In the genomic region with DNA sequence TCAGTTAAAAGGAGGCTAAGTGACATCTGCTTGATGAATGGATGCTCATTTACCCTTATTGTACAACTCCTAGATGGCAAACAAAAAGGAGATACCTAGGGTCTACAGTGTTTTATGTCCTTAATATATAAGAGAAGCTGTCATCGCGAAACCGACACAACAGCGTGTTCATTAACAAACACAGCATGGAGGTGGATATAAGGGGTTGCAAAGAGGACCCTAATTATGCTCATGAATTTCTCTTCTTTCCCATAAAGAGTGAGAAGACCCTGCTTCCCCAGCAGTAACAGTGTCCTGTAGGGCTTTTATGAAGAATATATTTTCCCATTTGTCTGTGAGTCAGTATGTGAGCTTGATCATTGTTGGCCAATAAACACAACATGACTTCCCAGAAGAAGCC, we compare ENCODE assay signal across 35 mouse cellular contexts.
"Had no signal": no experiment of that assay in that cellular context is flagged by ENCODE, and none has a peak within 500 bp of the region (broad histone marks: within the 10 kb centered on the region; RNA-seq: fewer than 3 reads in every experiment).

No protein-coding gene starts in this region.

- DNase-seq: heart, postnatal 10 days; heart, postnatal 14 days; heart, postnatal 36 days; heart, postnatal 4 days; kidney, adult 11 months; kidney, adult 18-20 months; kidney, adult 2 months; kidney, adult 8-10 months; kidney, adult 9 months; kidney, postnatal 10 days; kidney, postnatal 14 days; kidney, postnatal 25 days; kidney, postnatal 36 days; kidney, postnatal 4 days; layer of hippocampus, adult 9-11 months; layer of hippocampus, postnatal 36 days had no signal

- H3K4me2 ChIP-seq: heart, embryonic 11.5 days; heart, embryonic 12.5 days; heart, embryonic 13.5 days; heart, embryonic 15.5 days; hindbrain, embryonic 12.5 days; hindbrain, embryonic 13.5 days; hindbrain, embryonic 14.5 days; hindbrain, embryonic 15.5 days; intestine, embryonic 15.5 days; kidney, embryonic 15.5 days had no signal

- H3K36me3 ChIP-seq: heart, embryonic 10.5 days; heart, embryonic 12.5 days; heart, embryonic 13.5 days; heart, embryonic 15.5 days; hindbrain, embryonic 10.5 days; hindbrain, embryonic 12.5 days; hindbrain, embryonic 13.5 days; hindbrain, embryonic 15.5 days; intestine, embryonic 15.5 days; kidney, embryonic 15.5 days had no signal

- H3K27ac ChIP-seq: heart, embryonic 10.5 days; heart, embryonic 13.5 days; heart, embryonic 15.5 days; hindbrain, embryonic 10.5 days; hindbrain, embryonic 12.5 days; hindbrain, embryonic 13.5 days; hindbrain, embryonic 14.5 days; hindbrain, embryonic 15.5 days; hindbrain, postnatal 0 days; intestine, embryonic 15.5 days; kidney, embryonic 15.5 days; kidney, postnatal 0 days; layer of hippocampus, adult 2 months had no signal

- H3K4me3 ChIP-seq: heart, embryonic 10.5 days; heart, embryonic 12.5 days; heart, embryonic 13.5 days; heart, embryonic 15.5 days; hindbrain, embryonic 10.5 days; hindbrain, embryonic 12.5 days; hindbrain, embryonic 13.5 days; hindbrain, embryonic 15.5 days; intestine, embryonic 15.5 days; kidney, embryonic 15.5 days; layer of hippocampus, adult 2 months had no signal

- ATAC-seq: hindbrain, embryonic 16.5 days; hindbrain, postnatal 0 days; inflammation-experienced regulatory T-cells, adult 6 months; intestine, embryonic 15.5 days; intestine, embryonic 16.5 days; intestine, postnatal 0 days had no signal

- H3K9me3 ChIP-seq: heart, embryonic 10.5 days; heart, embryonic 12.5 days; heart, embryonic 13.5 days; heart, embryonic 15.5 days; hindbrain, embryonic 10.5 days; hindbrain, embryonic 12.5 days; hindbrain, embryonic 13.5 days; hindbrain, embryonic 15.5 days; intestine, embryonic 15.5 days; kidney, embryonic 15.5 days had no signal

- H3K27me3 ChIP-seq: heart, embryonic 12.5 days; heart, embryonic 13.5 days; heart, embryonic 15.5 days; hindbrain, embryonic 12.5 days; hindbrain, embryonic 13.5 days; hindbrain, embryonic 15.5 days; intestine, embryonic 15.5 days; kidney, embryonic 15.5 days had no signal

- H3K4me1 ChIP-seq: heart, embryonic 10.5 days; heart, embryonic 12.5 days; heart, embryonic 13.5 days; heart, embryonic 15.5 days; hindbrain, embryonic 10.5 days; hindbrain, embryonic 12.5 days; hindbrain, embryonic 13.5 days; hindbrain, embryonic 15.5 days; intestine, embryonic 15.5 days; kidney, embryonic 15.5 days had no signal

- H3K9ac ChIP-seq: heart, embryonic 12.5 days; heart, embryonic 13.5 days; heart, embryonic 15.5 days; hindbrain, embryonic 12.5 days; hindbrain, embryonic 13.5 days; hindbrain, embryonic 14.5 days; hindbrain, embryonic 15.5 days; intestine, embryonic 15.5 days; kidney, embryonic 15.5 days had no signal
